Mouse (Mus musculus): ENCODE results near the gene B4galt1.

B4galt1 gene

GRCm38 (mm10) chr4:40870206-40870605 lies 16.4 kb upstream of the B4galt1 start:
- no peak for DNase-seq (ENCODE audit: low spot score)

GRCm38 (mm10) chr4:40868554-40869232 lies 14.9 kb upstream of the B4galt1 start:
- no peak for DNase-seq (ENCODE audit: low spot score)

GRCm38 (mm10) chr4:40864361-40864760 lies 10.6 kb upstream of the B4galt1 start:
- no peak for DNase-seq (ENCODE audit: low spot score)

- DNase-seq (ENCODE audit: low spot score): no peak
These were observed 9.5 kb upstream of the B4galt1 start for GRCm38 (mm10) chr4:40863340-40863739.

GRCm38 (mm10) chr4:40861131-40861530 lies 7.3 kb upstream of the B4galt1 start:
- no peak for DNase-seq (ENCODE audit: low spot score)

GRCm38 (mm10) chr4:40857824-40858346 lies 4.1 kb upstream of the B4galt1 start:
- no peak for DNase-seq (ENCODE audit: low spot score)

- no peak for DNase-seq (ENCODE audit: low spot score)
These were observed 2.8 kb upstream of the B4galt1 start for GRCm38 (mm10) chr4:40856571-40856970.

- DNase-seq (ENCODE audit: low spot score): no peak
These were observed 655 bp upstream of the B4galt1 start for GRCm38 (mm10) chr4:40854387-40854933.

GRCm38 (mm10) chr4:40852861-40853564 lies 792 bp downstream of the B4galt1 start:
- DNase-seq (ENCODE audit: low spot score): no peak

- DNase-seq (ENCODE audit: low spot score): peak; percentile 34
These were observed 1.5 kb downstream of the B4galt1 start for GRCm38 (mm10) chr4:40852249-40852781.

GRCm38 (mm10) chr4:40851763-40852248 lies 2.0 kb downstream of the B4galt1 start:
- no peak for DNase-seq (ENCODE audit: low spot score)

GRCm38 (mm10) chr4:40851031-40851762 lies 2.6 kb downstream of the B4galt1 start:
- DNase-seq (ENCODE audit: low spot score): no peak

- DNase-seq (ENCODE audit: low spot score): no peak
These were observed 3.2 kb downstream of the B4galt1 start for GRCm38 (mm10) chr4:40850582-40850981.

GRCm38 (mm10) chr4:40849518-40849917 lies 4.3 kb downstream of the B4galt1 start:
- no peak for DNase-seq (ENCODE audit: low spot score)

GRCm38 (mm10) chr4:40848246-40848645 lies 5.6 kb downstream of the B4galt1 start:
- no peak for DNase-seq (ENCODE audit: low spot score)

GRCm38 (mm10) chr4:40847160-40847559 lies 6.6 kb downstream of the B4galt1 start:
- no peak for DNase-seq (ENCODE audit: low spot score)

- no peak for DNase-seq (ENCODE audit: low spot score)
These were observed 7.5 kb downstream of the B4galt1 start for GRCm38 (mm10) chr4:40846143-40846931.

GRCm38 (mm10) chr4:40844811-40845751 lies 8.7 kb downstream of the B4galt1 start:
- DNase-seq (ENCODE audit: low spot score): no peak

GRCm38 (mm10) chr4:40844251-40844721 lies 9.5 kb downstream of the B4galt1 start:
- no peak for DNase-seq (ENCODE audit: low spot score)

- DNase-seq (ENCODE audit: low spot score): no peak
These were observed 10.1 kb downstream of the B4galt1 start for GRCm38 (mm10) chr4:40843726-40844125.

All from embryo, embryonic 10.5 days (tissue).